Mouse (Mus musculus): ENCODE results near the gene Dirc2. TPM values are rescaled to one million over a fixed set of nuclear protein-coding genes. Genes with fewer than 3 reads are reported as not detected.
A peak's percentile ranks its signal among the peaks of the same experiment; 100 is the strongest.

Dirc2 gene
- total RNA-seq, 4 experiments from 2014 or later = 60.9 to 68.2 (median 64.7) TPM

GRCm38 (mm10) chr16:35775835-35776234 is 6.7 kb upstream of the Dirc2 start:
- no peak for DNase-seq (ENCODE audit: low spot score in 2 of 2)

GRCm38 (mm10) chr16:35772598-35772997 is 3.4 kb upstream of the Dirc2 start:
- no peak for DNase-seq (ENCODE audit: low spot score in 2 of 2)

- DNase-seq (ENCODE audit: low spot score in 2 of 2) = no peak
Observed at GRCm38 (mm10) chr16:35771606-35772005, 2.5 kb upstream of the Dirc2 start.

- no peak for DNase-seq (ENCODE audit: low spot score in 2 of 2)
Observed at GRCm38 (mm10) chr16:35771141-35771540, 2.0 kb upstream of the Dirc2 start.

GRCm38 (mm10) chr16:35769878-35770657 is 912 bp upstream of the Dirc2 start, which contains the start of gene Hspbap1:
Hspbap1 (plus strand) TSS chr16:35770375.
- peak; percentile 85 for DNase-seq (ENCODE audit: low spot score in 2 of 2)

GRCm38 (mm10) chr16:35768469-35768784 is 729 bp downstream of the Dirc2 start:
- no peak for DNase-seq (ENCODE audit: low spot score in 2 of 2)

GRCm38 (mm10) chr16:35766366-35766765 is 2.8 kb downstream of the Dirc2 start:
- DNase-seq (ENCODE audit: low spot score in 2 of 2) = no peak

GRCm38 (mm10) chr16:35765449-35765848 is 3.7 kb downstream of the Dirc2 start:
- DNase-seq (ENCODE audit: low spot score in 2 of 2) = no peak

- no peak for DNase-seq (ENCODE audit: low spot score in 2 of 2)
Observed at GRCm38 (mm10) chr16:35764941-35765340, 4.2 kb downstream of the Dirc2 start.

- DNase-seq (ENCODE audit: low spot score in 2 of 2) = no peak
Observed at GRCm38 (mm10) chr16:35763590-35764296, 5.4 kb downstream of the Dirc2 start.

- no peak for DNase-seq (ENCODE audit: low spot score in 2 of 2)
Observed at GRCm38 (mm10) chr16:35759401-35759800, 9.8 kb downstream of the Dirc2 start.

GRCm38 (mm10) chr16:35756697-35757096 is 12.5 kb downstream of the Dirc2 start:
- DNase-seq (ENCODE audit: low spot score in 2 of 2) = no peak

GRCm38 (mm10) chr16:35755502-35756334 is 13.4 kb downstream of the Dirc2 start:
- no peak for DNase-seq (ENCODE audit: low spot score in 2 of 2)

- DNase-seq (ENCODE audit: low spot score in 2 of 2) = no peak
Observed at GRCm38 (mm10) chr16:35753926-35754325, 15.2 kb downstream of the Dirc2 start.

GRCm38 (mm10) chr16:35751841-35752240 is 17.3 kb downstream of the Dirc2 start:
- no peak for DNase-seq (ENCODE audit: low spot score in 2 of 2)

GRCm38 (mm10) chr16:35749385-35749784 is 19.8 kb downstream of the Dirc2 start:
- DNase-seq (ENCODE audit: low spot score in 2 of 2) = no peak

- DNase-seq (ENCODE audit: low spot score in 2 of 2) = no peak
Observed at GRCm38 (mm10) chr16:35748237-35748603, 20.9 kb downstream of the Dirc2 start.

- DNase-seq (ENCODE audit: low spot score in 2 of 2) = peak in 1 of 2 experiments; percentile 38
Observed at GRCm38 (mm10) chr16:35747417-35748236, 21.5 kb downstream of the Dirc2 start.

- no peak for DNase-seq (ENCODE audit: low spot score in 2 of 2)
Observed at GRCm38 (mm10) chr16:35742251-35742937, 26.8 kb downstream of the Dirc2 start.

- no peak for DNase-seq (ENCODE audit: low spot score in 2 of 2)
Observed at GRCm38 (mm10) chr16:35741621-35742020, 27.5 kb downstream of the Dirc2 start.
